Mouse (Mus musculus) NIH3T3 (cell line): ENCODE measurements around the gene Zfp146.
"Not testable (repeated sequence)": the region's sequence is repeated elsewhere in the genome, so short reads cannot be mapped to it uniquely, and the experiment has no call there.

Source experiments
- DNase-seq: peaks from one replicate; pipeline ENCODE4 v3.0.0-alpha.2; 2012; ENCODE audit warnings: low read depth

The Zfp146 gene

DNA sequence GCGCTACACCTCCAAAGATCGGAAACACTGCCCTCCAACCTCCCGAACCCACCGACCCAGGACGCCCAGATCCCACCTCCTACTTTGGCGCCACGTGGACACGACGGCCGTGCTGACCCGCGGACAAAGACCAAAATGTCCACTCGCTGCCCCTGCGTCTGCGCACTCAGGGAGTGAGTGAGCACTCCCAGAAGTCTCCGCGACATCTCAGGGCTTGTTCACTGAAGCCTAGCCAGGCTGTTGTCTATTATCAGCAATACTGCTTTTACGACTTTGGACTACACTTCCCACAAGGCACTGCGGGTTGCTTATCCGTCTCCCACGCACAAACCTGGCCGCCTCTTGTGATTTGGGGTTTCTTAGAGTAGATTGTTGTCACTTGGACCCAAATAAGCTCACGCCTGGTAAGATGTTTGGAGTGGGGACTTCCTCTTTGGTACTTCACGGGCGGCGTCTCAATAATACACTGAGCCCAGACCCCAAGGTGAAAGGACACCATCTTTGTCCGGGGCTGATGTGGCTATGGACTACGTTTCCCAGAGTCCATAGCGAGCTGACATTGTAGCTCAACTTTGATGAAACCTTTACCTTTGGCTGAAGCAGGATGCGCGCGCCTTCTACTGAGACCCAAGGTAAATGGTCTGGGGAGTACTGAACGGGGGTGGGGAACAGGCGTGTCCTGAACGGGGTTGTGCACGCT is at the start of gene Zfp146:
Gene Zfp146, minus strand, starts transcription at position 168 of the 700 bp plus-strand sequence.
- DNase-seq, result peak; percentile 95

DNA sequence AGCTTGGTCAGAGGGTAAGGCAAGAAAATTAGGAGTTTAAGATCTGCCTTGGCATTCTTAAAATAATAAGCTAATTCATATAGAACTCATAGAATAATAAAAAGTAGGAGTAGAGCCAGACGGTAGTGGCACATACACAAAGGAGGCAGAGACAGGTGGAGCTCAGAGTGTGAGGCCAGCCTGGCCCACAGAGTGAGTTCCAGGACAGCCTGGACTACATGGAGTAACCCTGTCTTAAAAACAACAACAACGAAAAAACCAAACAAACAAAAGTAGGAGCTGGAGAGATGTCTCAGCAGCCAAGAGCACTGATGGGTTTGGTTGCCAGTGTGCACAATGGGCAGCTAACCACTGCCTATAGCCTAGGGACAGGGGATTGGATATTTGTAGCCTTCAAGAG is 47.7 kb upstream of the Zfp146 start:
- no peak for DNase-seq

DNA sequence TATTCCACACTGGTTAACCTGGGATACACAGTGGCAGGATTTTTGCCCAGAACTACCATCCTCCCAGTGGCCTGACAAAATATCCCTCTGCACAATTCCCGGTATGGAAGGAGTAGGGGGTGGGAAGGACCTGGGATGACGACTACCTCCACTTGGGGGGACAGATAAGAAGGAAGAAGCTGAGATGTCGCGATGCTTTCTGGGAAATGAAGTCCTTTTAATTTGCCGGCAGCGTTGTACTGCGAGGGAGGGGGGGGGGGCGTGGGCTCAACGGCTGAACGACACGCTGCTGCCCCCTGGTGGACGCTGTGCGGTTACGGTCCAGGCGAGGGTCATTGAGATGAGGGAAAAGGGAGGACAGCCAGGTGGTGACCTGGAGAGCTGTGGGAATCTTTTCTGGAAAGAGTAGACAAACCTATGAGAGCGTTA is 47.2 kb upstream of the Zfp146 start:
- DNase-seq, result peak; percentile 95

DNA sequence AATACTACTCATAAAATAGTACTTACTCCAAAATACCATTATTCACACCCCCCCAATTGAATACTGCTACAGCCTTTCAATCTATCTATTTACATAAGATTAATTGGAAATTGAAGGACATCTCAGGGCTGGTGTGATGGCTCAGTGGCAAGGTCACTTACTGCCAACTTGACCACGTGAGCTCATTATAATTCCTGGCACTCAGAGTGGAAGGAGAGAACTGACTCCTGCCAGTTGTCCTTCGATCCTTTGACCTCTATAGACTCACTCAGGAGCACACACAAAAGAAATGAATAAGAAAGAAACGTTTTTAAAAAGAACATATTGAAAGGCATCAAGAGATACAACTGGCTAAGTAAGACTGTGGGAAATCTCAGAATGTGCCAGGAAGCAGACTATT is 46.3 kb upstream of the Zfp146 start:
- no peak for DNase-seq

DNA sequence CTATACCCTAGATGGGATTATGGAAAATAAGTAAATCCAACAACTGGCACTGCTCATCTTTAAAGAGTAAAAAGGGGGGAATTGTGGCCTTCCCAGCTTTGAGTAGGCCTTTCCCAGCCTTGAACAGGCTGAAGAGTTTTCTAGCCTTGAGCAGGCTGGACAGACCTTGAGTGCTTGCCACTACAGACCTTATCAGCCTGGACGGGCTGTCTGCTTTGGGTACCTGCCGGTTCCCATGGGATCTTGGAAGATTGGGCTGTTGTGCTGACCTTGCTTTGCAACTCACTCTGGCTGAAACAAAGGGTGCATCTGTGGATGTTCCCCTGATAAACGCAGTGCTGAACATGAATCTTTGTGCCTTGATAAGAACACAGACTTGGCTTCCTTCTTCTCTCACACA is 44.3 kb upstream of the Zfp146 start:
- no peak for DNase-seq

DNA sequence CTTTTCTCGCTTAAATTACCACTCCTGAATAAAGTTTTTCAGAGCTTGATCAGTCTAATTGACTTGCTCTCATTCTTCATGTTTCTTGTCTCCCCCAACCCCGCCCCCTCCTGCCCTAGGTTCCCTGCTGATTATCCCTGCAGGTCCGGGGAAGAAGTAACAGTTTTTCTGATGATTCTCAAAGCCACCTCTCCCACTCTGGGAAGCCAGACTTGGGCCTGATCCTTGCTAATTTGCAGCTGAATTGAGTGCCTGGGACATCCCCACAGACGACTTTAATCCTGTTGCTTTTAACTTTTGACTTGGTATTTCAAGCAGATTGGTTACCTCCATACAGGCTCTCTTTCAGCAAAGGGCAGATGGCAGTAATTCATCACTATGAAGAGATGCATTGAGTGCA is 41.5 kb upstream of the Zfp146 start:
- DNase-seq, result no peak

DNA sequence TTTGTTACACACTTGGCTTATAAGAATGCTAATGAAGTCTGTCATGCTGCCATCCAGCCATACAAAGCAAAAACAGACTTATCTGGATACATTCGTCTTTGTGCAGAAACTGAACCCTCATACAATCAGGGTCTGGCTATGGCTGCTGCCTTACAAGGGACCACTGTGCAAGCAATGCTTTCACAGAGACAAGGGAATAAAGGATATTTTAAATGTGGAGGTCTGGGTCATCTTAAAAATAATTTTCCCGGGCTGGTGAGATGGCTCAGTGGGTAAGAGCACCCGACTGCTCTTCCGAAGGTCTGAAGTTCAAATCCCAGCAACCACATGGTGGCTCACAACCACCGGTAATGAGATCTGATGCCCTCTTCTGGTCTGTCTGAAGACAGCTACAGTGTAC is 36.8 kb upstream of the Zfp146 start:
- not testable (repeated sequence) for DNase-seq

DNA sequence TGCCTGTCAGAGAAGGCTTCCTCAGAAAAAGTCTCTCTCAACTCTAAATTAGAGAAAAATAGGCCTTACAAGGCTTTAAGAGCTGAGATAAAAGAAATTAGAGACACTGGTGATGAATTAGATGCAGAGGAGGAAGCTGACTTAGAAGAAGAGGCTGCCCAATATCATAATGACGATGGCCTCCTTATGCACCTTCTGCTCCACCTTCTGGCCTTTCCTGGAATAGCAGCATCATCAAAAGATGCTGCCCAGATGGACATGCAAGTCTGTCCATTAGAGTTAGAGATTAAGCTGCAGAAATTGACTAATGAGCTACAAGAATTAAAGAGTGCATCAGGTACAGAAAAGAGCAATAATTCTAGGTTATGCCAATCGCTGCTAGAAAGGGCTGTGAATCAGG is 35.8 kb upstream of the Zfp146 start:
- DNase-seq, result peak; percentile 86

DNA sequence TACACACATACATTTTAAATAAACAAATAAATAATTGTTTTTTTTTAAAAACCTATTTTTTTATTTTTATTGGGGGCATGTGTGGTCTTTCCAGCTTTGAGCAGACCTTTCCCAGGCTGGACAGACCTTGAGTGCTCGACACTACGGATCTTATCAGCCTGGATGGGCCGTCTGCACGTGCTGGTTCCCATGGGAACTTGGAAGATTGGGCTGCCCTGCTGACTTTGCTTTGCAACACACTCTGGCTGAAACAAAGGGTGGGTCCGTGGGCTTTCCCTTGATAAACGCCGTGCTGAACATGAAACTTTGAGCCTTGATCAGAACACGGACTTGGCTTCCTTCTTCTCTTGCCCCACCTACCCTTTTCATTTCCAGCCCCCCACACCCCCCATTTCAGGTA is 34.8 kb upstream of the Zfp146 start:
- no peak for DNase-seq

DNA sequence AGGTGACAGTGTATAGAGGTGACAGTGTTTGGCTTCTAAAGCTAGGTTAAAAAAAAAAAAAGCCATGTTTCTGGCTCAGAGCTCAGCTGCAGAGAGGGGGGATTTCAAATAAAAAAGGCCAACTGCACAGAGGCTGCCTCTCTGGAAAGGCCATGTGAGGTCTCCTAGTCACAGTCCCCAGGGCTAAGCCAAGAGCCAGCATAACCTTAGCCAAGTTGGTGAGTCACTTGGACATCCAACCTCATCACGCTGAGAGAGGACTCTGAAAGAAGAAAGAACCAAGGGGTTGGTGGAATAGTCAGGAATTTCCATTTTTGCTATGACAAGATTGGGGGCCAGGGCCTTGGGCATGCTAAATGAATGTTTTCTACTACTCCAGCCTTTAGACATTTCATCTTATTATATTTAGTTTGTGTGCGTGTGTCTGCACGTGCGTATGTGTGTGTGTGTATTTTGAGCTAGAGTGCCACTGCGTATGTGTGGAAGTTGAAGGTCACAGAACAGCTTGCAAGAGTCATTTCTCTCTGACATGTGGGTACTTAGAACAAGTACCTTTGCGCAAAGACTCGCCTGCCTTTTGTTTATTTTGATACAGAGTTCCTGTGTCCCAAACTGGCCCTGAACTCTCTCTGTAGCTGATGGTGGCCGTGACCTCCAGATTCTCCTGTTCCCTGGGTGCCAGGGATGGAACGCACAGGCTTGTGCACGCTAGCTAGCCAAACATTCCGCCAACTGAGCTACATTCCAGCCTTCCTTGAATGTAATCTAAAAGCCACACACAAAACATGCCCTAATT is 33.5 kb upstream of the Zfp146 start:
- DNase-seq, result peak; percentile 65

DNA sequence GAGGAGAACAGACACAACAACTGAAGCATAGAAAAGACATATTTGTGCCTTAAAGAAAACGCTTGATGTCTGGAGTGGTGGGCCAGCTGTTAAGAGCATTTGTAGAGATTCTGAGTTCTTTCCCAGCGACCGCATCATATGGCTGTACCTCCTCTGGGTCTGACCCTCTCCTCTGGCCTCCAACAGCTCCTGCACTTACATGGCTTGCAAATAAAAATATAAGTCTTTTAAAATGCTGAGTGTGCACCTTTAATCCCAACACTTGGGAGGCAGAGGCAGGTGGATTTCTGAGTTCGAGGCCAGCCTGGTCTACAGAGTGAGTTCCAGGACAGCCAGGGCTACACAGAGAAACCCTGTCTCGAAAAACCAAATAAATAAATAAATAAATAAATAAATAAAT is 31.1 kb upstream of the Zfp146 start:
- DNase-seq, result not testable (repeated sequence)

DNA sequence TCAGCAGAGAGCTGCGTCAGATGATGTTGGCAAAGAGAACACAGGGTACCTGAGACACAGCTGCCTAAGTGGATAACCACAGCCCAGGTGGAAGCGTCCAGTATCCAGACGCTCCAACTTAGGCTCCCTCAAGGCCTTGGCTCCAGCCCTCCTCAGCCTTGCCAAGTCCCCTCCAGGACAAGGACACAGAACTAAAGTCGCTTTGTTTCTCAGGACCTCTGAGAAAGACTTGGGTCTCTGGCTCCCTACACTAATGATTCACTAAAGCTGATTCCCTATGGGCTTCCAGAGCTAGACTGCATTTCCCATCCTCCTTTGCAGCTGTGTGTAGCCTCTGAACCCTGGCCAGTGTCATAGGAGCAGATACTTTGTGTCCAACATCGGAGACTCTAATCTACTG is 30.6 kb upstream of the Zfp146 start:
- no peak for DNase-seq

DNA sequence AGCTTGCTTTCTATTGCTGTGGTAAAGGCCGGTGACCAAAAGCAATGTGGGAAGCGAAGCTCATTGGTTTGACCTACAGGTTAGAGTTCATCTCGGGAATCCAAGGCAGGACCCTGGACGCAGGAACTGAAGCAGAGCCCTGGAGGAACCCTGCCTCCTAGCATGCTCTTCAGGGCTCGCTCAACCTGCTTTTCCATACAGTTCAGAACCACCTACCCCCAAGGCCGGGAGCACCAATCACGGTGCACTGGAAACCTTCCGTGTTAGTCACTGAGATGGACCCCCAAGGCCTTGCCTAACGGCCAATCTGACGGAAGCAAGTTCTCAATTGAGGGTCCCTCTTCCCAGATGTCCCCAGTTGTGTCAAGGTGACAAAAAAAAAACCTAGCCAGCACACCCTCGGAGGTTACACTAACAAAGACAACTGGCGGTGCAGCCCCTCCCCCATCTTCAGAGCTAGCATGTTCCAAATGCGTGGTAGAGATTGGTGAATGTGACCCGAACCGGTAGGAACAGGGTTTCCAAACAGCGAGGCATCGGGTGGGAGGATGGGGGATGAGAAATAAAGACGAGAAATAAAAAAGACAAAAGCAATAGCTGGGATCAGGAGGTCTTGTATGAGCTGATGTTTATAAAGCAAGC is 30.1 kb upstream of the Zfp146 start:
- no peak for DNase-seq

DNA sequence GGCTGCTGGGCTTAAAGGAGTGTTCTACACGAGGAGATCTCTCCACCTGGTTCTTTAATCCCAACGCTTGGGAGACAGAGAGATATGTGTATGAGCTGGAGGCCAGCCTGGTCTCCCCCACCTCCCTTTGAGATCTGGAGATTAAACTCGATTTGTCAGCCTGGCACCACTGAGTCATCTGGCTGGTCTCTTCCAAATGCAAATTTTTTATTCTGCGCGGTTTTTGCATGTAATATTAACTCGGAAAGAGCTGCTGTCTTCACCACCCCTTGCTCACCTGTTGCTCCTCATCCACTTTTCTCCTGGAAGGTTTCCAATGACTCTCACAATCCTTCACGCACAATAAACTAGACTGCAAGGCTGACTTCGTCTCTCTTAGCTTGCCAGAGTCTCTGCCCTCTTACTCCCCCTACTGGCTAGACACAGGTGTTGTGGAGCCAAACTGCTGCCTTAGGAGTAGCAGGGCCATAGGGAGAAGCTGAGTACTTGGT is 29.0 kb upstream of the Zfp146 start, which contains the start of gene Capns1:
Gene Capns1, minus strand, starts transcription at position 331 of the 491 bp plus-strand sequence.
- DNase-seq, result peak; percentile 92

DNA sequence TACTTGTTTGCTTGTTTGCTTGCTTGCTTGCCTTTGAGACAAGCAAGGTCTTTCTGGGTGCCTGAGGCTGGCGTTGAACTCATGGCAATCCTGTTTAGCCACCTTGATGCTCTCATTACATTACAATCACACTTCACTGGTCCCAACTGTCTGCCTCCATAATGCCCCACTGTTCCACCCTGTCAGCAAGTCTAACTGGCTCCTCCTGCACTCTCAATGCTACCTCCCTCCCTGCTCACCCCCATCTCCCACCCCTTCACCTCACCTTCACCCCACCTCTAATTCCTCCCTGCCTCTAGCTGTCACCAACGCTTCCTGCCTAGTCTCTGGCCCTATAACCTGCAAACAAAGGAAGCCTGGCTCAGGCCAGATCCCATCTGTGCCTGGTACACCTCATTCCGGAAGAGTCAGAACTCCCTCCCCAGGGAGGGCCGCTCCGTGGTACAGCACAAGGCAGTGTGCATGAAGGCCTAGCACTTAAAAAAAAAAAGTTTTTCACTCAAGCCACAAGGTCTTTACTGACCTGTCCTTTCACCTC is 28.1 kb upstream of the Zfp146 start:
- no peak for DNase-seq

DNA sequence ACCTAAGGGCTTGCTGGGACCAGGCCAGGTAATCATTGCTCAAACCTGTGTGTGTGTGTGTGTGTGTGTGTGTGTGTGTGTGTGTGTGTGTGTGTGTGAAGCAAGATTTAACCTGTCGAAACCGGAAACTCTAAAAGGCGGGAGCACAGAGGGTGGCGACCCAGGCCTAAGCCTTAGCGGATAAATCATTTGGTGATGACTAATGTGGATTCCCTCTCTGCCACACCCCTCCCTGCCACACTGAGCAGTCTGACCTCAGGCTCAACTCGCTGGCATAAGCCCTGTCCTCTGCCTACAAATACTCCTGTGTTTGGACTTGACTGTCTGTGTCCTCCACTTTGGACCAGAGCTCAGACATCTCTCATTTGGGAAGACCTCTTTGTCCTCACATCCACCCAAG is 26.6 kb upstream of the Zfp146 start:
- peak; percentile 67 for DNase-seq

DNA sequence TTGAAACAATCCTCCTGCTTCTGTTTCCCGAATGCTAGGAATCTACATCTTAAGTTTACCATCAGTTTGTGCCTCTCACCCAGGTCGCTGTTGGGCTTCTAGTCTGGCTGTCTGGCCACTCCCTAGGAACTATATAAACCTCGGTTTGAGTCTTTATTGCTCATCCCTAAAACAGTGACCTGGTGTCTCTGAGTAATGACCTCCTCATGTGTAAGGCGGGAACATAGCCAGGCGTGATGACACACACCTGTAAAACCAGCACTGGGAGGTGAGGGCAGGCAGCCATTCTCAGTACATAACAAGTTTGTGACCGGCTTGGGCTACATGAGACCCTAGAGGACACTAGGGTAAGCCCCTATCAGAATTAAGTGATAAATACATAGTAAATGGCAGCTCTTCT is 25.9 kb upstream of the Zfp146 start:
- peak; percentile 54 for DNase-seq

DNA sequence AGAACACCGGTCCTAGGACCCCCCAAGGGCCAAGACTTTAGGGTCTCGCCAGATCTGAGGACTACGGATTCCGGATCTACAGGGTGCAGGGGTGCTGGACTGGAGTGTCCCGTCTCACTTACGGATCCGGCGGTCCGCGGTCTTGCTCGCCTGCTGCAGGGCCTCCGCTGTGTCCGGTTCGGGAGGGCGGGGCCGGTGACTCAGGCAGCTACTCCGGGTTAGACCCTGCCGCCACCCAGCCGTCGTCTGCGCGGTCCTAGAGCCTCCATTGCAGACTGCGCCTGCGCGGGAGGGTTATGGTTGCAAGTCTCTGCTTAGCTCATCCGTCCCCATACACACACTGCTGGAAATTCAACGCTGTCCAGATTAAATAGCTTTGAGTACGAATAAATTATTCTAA is 25.3 kb upstream of the Zfp146 start:
- peak; percentile 99 for DNase-seq

DNA sequence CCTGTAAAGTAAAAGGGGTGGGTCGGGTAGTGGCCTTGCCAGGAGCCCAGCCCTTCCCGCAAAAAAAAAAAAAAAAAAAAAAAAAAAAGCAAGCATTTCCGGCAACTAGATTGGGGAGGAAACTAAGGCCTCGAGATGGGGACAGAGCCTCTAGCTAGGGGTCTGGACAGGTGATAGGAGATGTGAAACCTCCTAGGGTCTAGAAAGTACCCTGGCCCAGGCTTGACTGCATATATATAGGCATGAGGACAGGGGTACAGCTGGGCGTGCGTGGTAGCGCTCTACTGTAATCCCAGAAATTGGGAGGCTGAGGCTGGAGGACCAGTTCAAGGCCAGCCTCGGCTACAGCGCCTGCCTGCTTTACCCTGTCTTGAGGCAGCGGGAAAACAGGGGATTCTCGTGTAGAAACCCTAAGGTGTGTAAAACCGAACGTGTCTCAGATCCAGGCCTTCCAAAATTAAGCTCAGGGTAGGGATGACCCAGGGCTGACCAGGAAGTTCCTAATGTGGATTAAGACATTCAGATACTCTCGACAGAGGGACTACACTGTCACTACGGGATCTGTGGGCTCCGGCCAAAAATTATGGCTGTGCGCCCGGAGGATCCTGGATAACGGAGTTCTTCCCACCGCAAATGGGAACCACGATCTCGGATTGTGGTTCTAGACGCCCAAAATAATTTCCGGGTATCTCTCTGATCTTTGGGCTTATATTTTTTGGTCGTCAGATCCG is 24.7 kb upstream of the Zfp146 start:
- DNase-seq, result peak; percentile 66

DNA sequence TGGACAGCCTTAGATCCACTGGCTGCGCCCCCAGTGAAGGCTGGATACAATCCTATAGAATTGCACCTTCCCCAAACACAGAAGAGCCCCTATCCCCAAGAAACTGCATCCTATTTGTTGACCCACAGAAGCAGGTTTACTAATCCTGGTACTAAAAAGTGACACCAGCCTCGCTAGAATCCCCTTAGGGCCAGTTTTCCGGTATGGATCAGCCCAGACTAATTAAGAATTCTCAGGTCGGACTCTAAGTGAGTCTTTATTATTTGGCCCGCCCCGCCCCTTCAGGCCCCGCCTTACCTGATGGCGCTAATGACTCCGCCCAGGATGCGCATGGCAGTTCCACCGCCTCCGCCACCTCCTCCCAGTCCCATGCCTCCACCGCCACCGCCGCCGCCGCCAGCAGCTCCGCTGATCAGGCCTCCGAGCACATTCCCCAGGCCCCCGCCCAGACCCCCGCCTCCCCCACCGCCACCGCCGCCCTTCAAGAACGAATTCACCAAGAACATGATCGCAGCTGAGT is 24.1 kb upstream of the Zfp146 start:
- peak; percentile 80 for DNase-seq

DNA sequence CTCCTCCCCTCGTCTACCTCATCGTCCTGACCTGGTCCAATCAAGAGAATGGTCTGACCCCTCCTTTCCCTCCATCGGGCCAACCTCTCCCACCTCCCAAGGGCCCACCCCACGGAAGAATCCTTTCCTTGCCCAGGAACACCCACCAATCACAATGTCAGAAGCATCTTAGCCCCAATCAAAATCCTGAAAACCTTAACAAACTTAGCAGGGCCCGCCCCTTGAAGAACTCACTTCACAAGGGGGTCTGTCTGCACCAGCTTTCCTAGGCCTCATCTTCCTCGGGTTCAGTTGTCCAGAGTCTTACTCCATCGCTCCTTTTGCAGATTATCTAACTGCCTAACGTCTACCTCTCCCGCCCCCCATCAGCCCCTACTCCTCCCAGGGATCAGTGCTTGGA is 23.5 kb upstream of the Zfp146 start:
- DNase-seq, result no peak

DNA sequence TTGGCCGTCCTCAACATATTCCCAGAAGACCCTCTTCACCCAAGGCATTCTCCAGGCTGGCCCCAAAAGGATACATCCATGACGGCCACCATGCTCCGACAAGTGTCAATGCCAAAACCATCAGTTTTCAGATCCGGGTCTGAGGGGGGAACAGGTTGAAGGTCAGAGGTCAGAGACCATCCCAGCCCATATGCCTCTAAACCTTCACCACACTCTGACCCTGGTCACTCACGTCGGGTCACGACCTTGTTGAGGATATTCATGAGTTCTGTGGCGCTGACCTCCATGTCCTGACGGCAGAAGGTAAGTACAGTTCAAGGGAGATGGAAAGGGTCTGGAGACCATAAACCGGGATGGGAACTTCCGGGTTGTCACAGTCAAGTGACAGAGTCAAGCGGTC is 22.5 kb upstream of the Zfp146 start:
- DNase-seq, result no peak
